Mouse (Mus musculus) lung, adult 2 months (tissue): ENCODE results near the gene Arfip1.

Experiments used
- CTCF ChIP-seq: fragments of 200-500 bp; IDR thresholded peaks from 2 replicates; pipeline ENCODE4 v1.5.1; 2011; ENCODE audit warnings: mild to moderate bottlenecking, low read length, control low read depth; ENCODE audit not compliant: insufficient read depth
- POLR2A ChIP-seq: fragments of 200-500 bp; IDR thresholded peaks from 2 replicates; pipeline ENCODE4 v1.6.1; 2011; ENCODE audit warnings: low read depth, mild to moderate bottlenecking, control low read depth, low read length, borderline replicate concordance; ENCODE audit errors: extremely low read depth

DNA sequence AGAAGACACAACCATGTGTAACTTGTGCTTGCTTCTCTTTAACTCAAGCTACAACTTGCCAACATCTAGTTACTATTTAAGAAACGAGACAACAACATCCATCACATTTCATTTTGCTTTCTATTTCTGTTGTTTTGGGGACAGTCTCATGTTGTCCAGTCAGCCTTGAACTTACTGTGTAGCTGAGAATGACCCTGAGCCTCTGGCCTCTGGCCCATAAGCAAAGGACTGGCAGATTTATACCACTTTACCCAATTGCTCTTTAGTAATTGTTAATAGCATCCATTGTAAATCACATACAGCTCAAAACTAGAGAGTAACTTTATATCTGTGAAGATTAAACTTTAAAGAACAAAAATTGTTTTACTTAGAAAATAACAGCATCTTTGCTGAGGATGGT, 40.5 kb downstream of the Arfip1 start:
- TF ChIP-seq CTCF = no peak
- TF ChIP-seq POLR2A = no peak
